Mouse (Mus musculus): ENCODE results near the gene Rps27.

GRCm38 (mm10) chr3:90250791-90251190 lies 37.3 kb upstream of the Rps27 start:
- TF ChIP-seq TAL1 (IDR thresholded peaks at IDR 0.05; ENCODE audit: low read length), result no peak
- no peak for TF ChIP-seq GATA1 (IDR thresholded peaks at IDR 0.05; ENCODE audit: low read length)

All from erythroblast, embryonic 14.5 days (primary cell).